Mouse (Mus musculus): Measurements from ENCODE around the gene AI597479. TPM values are rescaled to one million over a fixed set of nuclear protein-coding genes. Genes with fewer than 3 reads are reported as not detected.
"Not testable (repeated sequence)": the region's sequence is repeated elsewhere in the genome, so short reads cannot be mapped to it uniquely, and the experiment has no call there.

The AI597479 gene
- total RNA-seq, 2 experiments from 2014 or later = 22.7 to 26.0 TPM

GRCm38 (mm10) chr1:43127820-43128610, 29.5 kb downstream of the AI597479 start:
- DNase-seq (ENCODE audit: extremely low spot score in 1 of 2, low spot score in 2 of 2) = no peak
- Histone ChIP-seq H3K4me3 (no peak overlapping the region), H3K27ac (no peak overlapping the region)
- intact Hi-C loops (cut with DNase I) = no loop called here
- no peak for TF ChIP-seq CTCF (IDR thresholded peaks at IDR 0.05)

DNA sequence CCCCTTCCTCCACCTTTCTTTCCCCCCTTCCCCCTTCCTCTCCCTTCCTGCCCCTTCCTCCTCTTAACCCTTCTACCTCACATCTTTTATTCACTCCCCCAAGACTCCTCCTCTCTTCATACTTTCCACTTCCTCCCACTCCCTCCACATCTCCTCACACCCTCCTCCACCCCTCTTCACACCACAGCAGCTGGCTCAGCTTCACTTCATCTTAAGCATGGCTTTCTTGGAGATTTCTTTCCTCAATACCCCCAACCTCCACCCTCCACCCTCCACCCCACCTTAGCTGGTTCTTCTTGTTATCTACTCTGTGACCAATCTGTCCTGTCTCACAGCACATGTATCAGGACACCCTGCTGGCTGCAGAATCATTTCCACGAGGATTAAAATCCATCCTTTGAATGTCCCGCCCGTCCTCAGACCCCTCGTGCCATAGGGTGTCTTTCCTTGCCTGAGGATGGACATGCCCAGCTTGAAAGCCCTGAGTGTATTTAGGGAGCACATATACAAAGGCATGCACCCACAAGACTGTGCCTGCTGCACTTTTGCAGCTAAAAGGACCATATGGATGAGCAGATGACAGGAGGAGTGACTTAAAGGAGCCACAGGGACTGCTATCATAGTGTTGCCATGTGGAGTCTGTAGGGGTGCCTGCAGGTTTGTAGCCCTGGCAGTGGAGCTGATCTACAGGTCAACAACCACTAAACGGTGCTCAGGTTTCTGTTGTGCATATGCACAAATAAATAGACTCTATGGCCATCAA, 31.9 kb downstream of the AI597479 start:
- intact Hi-C loops (cut with DNase I) = loop anchor here (5.0 to 10.0 kb wide), 2 partner anchors 337 to 604 kb away; partner anchors contain the start of gene 1500015O10Rik
- Histone ChIP-seq H3K27ac (peak overlapping the region; percentile 73), H3K4me3 (no peak overlapping the region)
- TF ChIP-seq CTCF (IDR thresholded peaks at IDR 0.05) = no peak
- DNase-seq (ENCODE audit: extremely low spot score in 1 of 2, low spot score in 2 of 2) = no peak

- intact Hi-C loops (cut with DNase I) = loop anchor here (5.0 to 10.0 kb wide), 2 partner anchors 336 to 603 kb away; partner anchors contain the start of gene 1500015O10Rik
- no peak overlapping the region for H3K4me3 ChIP-seq
- peak overlapping the region; percentile 32; the same call in 1 of the 2 replicates for H3K27ac ChIP-seq
- TF ChIP-seq CTCF (IDR thresholded peaks at IDR 0.05) = no peak
- no peak for DNase-seq (ENCODE audit: extremely low spot score in 1 of 2, low spot score in 2 of 2)
Measured at GRCm38 (mm10) chr1:43131591-43131990, 33.1 kb downstream of the AI597479 start.

DNA sequence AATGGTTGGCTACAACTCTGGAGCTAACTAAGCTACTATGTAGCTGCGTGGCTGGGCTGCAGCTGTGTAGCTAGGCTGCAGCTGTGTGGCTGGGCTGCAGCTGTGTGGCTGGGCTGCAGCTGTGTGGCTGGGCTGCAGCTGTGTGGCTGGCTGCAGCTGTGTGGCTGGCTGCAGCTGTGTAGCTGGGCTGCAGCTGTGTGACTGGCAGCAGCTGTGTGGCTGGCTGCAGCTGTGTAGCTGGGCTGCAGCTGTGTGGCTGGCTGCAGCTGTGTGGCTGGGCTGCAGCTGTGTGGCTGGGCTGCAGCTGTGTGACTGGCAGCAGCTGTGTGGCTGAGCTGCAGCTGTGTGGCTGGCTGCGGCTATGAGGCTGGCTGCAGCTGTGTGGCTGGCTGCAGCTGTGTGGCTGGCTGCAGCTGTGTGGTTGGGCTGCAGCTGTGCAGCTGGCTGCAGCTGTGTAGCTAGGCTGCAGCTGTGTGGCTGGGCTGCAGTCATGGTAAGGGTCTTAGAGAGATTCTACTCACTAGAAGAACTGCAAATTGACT, 38.0 kb downstream of the AI597479 start:
- intact Hi-C loops (cut with DNase I) = loop anchor here (1.0 to 10.0 kb wide), 4 partner anchors 42 to 598 kb away; partner anchors contain the start of gene 1500015O10Rik
- DNase-seq (ENCODE audit: extremely low spot score in 1 of 2, low spot score in 2 of 2); H3K4me3 ChIP-seq: not testable (repeated sequence)
- peak overlapping the region; percentile 72 for H3K27ac ChIP-seq

DNA sequence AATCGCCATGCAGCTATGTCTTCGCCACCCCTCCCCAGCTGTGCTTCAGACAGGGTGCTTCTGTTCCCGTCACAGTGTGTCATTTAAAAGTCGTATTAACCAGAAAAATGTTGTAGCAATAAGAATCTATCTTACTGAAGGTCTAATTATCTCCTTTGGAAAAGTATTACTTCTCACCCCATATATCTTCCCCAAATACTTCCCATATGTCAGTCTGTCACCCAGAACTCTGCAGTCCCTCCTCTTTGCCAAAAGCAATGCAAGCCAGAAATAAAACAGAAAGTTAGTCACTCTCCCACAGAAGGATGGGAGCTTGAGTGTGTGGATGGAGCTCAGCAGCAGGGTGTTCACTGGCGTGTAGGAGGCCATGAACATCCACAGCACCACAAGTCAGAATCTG, 38.8 kb downstream of the AI597479 start:
- Histone ChIP-seq H3K4me3 (no peak overlapping the region), H3K27ac (peak overlapping the region; percentile 72)
- TF ChIP-seq CTCF (IDR thresholded peaks at IDR 0.05) = no peak; the same call in 1 of the 2 replicates
- intact Hi-C loops (cut with DNase I) = loop anchor here (1.0 to 10.0 kb wide), 4 partner anchors 41 to 597 kb away; partner anchors contain the start of gene 1500015O10Rik
- peak; percentile 40 to 48 for DNase-seq (ENCODE audit: extremely low spot score in 1 of 2, low spot score in 2 of 2)

DNA sequence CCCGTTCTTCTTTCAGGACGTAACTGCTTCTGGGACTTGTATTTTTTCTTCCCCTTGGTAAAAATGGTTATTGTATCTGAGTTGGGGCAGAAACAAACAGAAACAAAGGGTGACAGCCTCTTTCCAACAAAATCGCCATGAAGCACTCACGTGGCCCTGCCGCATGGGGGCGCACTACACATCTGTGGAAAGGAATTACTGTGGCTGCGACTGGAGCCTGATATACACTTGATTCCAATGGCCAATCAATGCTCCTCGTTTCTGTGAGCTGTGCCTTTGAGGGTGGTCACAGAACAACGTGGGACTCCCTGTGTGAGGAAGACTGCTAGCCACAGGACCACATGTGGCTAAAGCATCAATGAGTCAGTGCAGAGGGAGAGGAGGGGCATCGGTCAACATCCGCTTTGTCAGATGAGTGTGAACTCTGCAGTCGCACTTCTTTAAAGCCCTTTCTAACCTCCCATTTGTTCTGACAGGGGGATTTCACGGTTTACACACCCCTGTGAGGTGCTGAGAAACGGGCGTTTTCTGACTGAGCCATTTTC, 39.8 kb downstream of the AI597479 start:
- peak; percentile 27 for TF ChIP-seq CTCF (IDR thresholded peaks at IDR 0.05)

GRCm38 (mm10) chr1:43139587-43140266, 41.2 kb downstream of the AI597479 start:
- intact Hi-C loops (cut with DNase I) = loop anchor here (1.0 to 10.0 kb wide), 2 partner anchors 125 to 595 kb away; partner anchors contain the start of gene 1500015O10Rik
- peak; percentile 80 to 86 for DNase-seq (ENCODE audit: extremely low spot score in 1 of 2, low spot score in 2 of 2)
- peak; percentile 96 for TF ChIP-seq CTCF (IDR thresholded peaks at IDR 0.05)
- H3K4me3 ChIP-seq = no peak overlapping the region
- H3K27ac ChIP-seq = peak overlapping the region; percentile 37; the same call in 1 of the 2 replicates

More for the DNA sequence above, 39.8 kb downstream of the AI597479 start:
- H3K27ac ChIP-seq = peak overlapping the region; percentile 66; the same call in 1 of the 2 replicates
- intact Hi-C loops (cut with DNase I) = loop anchor here (10.0 kb wide), 1 partner anchor 596 kb away; the partner anchor contains the start of gene 1500015O10Rik
- H3K4me3 ChIP-seq = no peak overlapping the region
- DNase-seq (ENCODE audit: extremely low spot score in 1 of 2, low spot score in 2 of 2) = no peak

DNA sequence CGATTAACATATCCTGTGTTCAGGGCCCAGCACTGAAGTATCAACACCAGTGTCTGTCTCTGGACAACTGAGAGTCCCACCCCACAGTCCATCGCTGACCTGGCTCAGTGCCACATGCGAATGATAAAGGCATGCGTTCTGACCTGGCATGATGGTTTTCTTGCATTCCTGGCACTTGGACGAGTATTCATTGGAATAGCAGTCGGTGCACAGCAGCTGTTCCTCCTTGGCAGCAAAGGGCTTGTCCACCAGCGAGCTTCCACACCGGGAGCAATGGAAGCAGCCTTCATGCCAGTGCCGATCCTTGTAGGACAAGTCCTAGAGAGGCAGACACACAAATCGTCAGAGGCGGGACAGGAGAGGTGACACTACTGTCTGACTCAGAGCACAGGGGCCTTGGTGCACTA, 43.0 kb downstream of the AI597479 start:
- intact Hi-C loops (cut with DNase I) = no loop called here
- no peak for DNase-seq (ENCODE audit: extremely low spot score in 1 of 2, low spot score in 2 of 2)
- TF ChIP-seq CTCF (IDR thresholded peaks at IDR 0.05) = no peak
- Histone ChIP-seq H3K27ac (peak overlapping the region; percentile 85), H3K4me3 (no peak overlapping the region)

DNA sequence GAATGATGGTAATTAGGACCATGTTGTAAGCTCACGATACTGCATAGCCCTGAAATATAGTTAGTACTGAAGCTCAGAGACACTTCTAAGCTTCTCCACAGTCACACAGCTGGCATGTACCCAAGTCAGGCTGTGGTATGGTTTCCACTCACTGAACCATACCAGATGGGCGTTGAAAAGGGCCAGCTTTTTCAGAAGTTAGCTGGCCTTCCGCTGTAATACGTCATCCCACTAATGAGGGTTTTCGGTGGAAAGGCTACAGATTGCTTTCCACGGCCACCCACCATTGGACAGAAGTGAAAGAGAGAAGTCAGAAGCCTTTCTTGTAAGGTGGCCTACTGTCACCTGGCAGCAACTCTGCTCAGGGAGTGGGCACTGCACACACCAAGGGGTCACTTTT, 44.3 kb downstream of the AI597479 start:
- no peak for TF ChIP-seq CTCF (IDR thresholded peaks at IDR 0.05)
- Histone ChIP-seq H3K27ac (peak overlapping the region; percentile 47), H3K4me3 (no peak overlapping the region)
- intact Hi-C loops (cut with DNase I) = no loop called here
- no peak for DNase-seq (ENCODE audit: extremely low spot score in 1 of 2, low spot score in 2 of 2)

GRCm38 (mm10) chr1:43143284-43143683, 44.8 kb downstream of the AI597479 start:
- Histone ChIP-seq H3K4me3 (no peak overlapping the region), H3K27ac (peak overlapping the region; percentile 54)
- peak; percentile 57 for TF ChIP-seq CTCF (IDR thresholded peaks at IDR 0.05)
- DNase-seq (ENCODE audit: extremely low spot score in 1 of 2, low spot score in 2 of 2) = no peak
- intact Hi-C loops (cut with DNase I) = no loop called here

DNA sequence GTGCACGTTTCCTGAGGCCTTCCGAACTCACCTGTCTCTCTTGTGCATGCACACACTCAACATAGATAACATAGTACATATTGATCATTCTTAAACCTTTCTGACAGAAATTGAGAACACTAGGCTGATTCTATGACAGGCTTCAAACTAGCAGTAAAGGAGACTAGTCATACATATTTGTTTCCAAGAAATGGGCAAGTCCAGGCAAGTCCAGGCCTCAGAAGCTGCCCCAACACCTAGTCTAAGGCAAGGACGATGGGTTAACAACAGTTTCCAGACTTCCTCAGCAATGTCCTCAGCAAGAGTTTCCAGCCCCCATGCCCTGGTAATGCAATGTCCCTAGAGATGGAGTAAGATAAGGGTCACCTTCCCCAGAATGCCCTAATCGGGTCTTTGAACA, 45.3 kb downstream of the AI597479 start:
- no peak for TF ChIP-seq CTCF (IDR thresholded peaks at IDR 0.05)
- H3K27ac ChIP-seq = peak overlapping the region; percentile 54; the same call in 1 of the 2 replicates
- DNase-seq (ENCODE audit: extremely low spot score in 1 of 2, low spot score in 2 of 2) = no peak
- intact Hi-C loops (cut with DNase I) = no loop called here
- no peak overlapping the region for H3K4me3 ChIP-seq
